Mouse (Mus musculus) CH12.LX (cell line): ENCODE data around the gene Hax1.

ENCODE experiments used
- BHLHE40 ChIP-seq: IDR thresholded peaks from 2 replicates; pipeline ENCODE4 v1.6.1; 2011; ENCODE audit warnings: mild to moderate bottlenecking, low read depth, low read length, improper control_type of control experiment
- CTCF ChIP-seq, 2 experiments: IDR thresholded peaks in 1 of 2; conservative IDR thresholded peaks in 1 of 2; 2 replicates each; pipeline ENCODE4 v1.5.1; 2011 to 2012; ENCODE audit warnings: low read depth in 2 of 2, low read length in 2 of 2, improper control_type of control experiment in 1 of 2, inconsistent platforms in 1 of 2, mild to moderate bottlenecking in 1 of 2, moderate library complexity in 1 of 2
- ETS1 ChIP-seq: conservative IDR thresholded peaks from 2 replicates; pipeline ENCODE4 v1.6.1; 2012; ENCODE audit warnings: low read depth, mild to moderate bottlenecking, inconsistent platforms, low read length, improper control_type of control experiment, moderate library complexity
- MAX ChIP-seq: IDR thresholded peaks from 2 replicates; pipeline ENCODE4 v1.6.1; 2011; ENCODE audit warnings: low read length, improper control_type of control experiment
- POLR2AphosphoS2 ChIP-seq: IDR thresholded peaks from 2 replicates; pipeline ENCODE4 v1.6.1; 2011; ENCODE audit warnings: low read depth, low read length, improper control_type of control experiment

DNA sequence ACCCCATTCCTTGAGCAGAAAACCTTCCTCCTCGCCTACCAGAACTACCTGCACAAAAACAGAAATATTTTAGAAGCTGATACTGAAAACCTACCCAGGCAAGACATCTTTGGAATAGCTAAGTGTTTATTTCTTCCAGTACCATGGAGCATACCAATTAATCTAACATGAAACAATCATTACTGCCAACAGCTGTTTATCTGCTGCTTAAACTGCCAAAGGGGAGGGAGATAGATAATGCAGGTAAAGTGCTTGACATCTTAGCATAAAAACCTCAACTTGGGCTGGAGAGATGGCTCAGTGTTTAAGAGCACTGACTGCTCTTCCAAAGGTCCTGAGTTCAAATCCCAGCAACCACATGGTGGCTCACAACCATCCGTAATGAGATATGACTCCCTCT is 36.1 kb upstream of the Hax1 start:
- TF ChIP-seq CTCF (conservative IDR thresholded peaks at IDR 0.05 in 1 of 2, IDR thresholded peaks at IDR 0.05 in 1 of 2; ENCODE audit: low read depth in 2 of 2, low read length in 2 of 2), result no peak
- no peak for TF ChIP-seq BHLHE40
- TF ChIP-seq MAX, result no peak
- no peak for TF ChIP-seq ETS1
- TF ChIP-seq POLR2AphosphoS2, result no peak
